Mouse (Mus musculus) thymus, adult 2 months (tissue): Measurements from ENCODE around the gene Selplg. TPM values are rescaled to one million over a fixed set of nuclear protein-coding genes. Genes with fewer than 3 reads are reported as not detected.

ENCODE experiments used
- DNase-seq: peaks from one replicate; pipeline ENCODE4 v3.0.0; 2021
- H3K27ac ChIP-seq: fragments of 200-500 bp; 2 replicates; pipeline ENCODE4 v1.5.1; 2012; ENCODE audit warnings: low read length, control low read depth; ENCODE audit not compliant: control insufficient read depth, insufficient read depth
- H3K27me3 ChIP-seq: fragments of 200-500 bp; 2 replicates; pipeline ENCODE4 v1.6.1; 2012; ENCODE audit warnings: mild to moderate bottlenecking, low read length, moderate library complexity, mixed read lengths; ENCODE audit not compliant: control insufficient read depth, insufficient read depth
- H3K36me3 ChIP-seq: fragments of 200-500 bp; 2 replicates; pipeline ENCODE4 v1.6.1; 2012; ENCODE audit warnings: mild to moderate bottlenecking, low read length, moderate library complexity; ENCODE audit not compliant: control insufficient read depth, insufficient read depth
- H3K4me1 ChIP-seq: fragments of 200-500 bp; replicated peaks from 2 replicates; pipeline ENCODE4 v1.6.1; 2012; ENCODE audit warnings: low read length; ENCODE audit not compliant: control insufficient read depth, insufficient read depth
- H3K4me3 ChIP-seq: fragments of 200-500 bp; 2 replicates; pipeline ENCODE4 v1.5.1; 2012; ENCODE audit warnings: mild to moderate bottlenecking, low read length, control low read depth, moderate library complexity; ENCODE audit not compliant: control insufficient read depth, insufficient read depth
- CTCF ChIP-seq: fragments of 200-500 bp; IDR thresholded peaks from 2 replicates; pipeline ENCODE4 v1.5.1; 2012; ENCODE audit warnings: mild to moderate bottlenecking, control low read depth, low read length, moderate library complexity, borderline replicate concordance; ENCODE audit not compliant: control insufficient read depth, poor library complexity, insufficient read depth; ENCODE audit errors: extremely low read depth
- POLR2A ChIP-seq: fragments of 200-500 bp; IDR thresholded peaks from 2 replicates; pipeline ENCODE4 v1.6.1; 2012; ENCODE audit warnings: mild to moderate bottlenecking, low read length, control low read depth, moderate library complexity; ENCODE audit not compliant: control insufficient read depth, poor library complexity, insufficient read depth; ENCODE audit errors: extremely low read depth
- WGBS: fragments of 180-500 bp; shearing (Covaris S2); methylation state at CpG from one replicate; pipeline ENCODE4 v1.1.7; 2018; 5-methylcytosine and 5-hydroxymethylcytosine counted together
- polyA plus RNA-seq: library from polyadenylated mRNA; depleted of rRNA; stranded (reverse); fragments of >200 nt; gene quantifications from 2 replicates; pipeline ENCODE4 v1.2.3, GENCODE M21; 2012

Gene Selplg
- polyA plus RNA-seq, 1 experiment = 783 TPM

- Histone ChIP-seq H3K4me1 (peaks cover 6% of the 10 kb centered on the region), H3K27ac (no peak overlapping the region), H3K27me3 (no peaks in the 10 kb centered on the region), H3K36me3 (no peaks in the 10 kb centered on the region), H3K4me3 (no peak overlapping the region)
- WGBS = 98% methylated on average over 12 of the region's 12 CpGs
- TF ChIP-seq CTCF = no peak
- no peak for TF ChIP-seq POLR2A
- DNase-seq = no peak
These were observed 31.6 kb upstream of the Selplg start for GRCm38 (mm10) chr5:113863994-113864393.

- H3K27me3 ChIP-seq = no peaks in the 10 kb centered on the region
- no peak overlapping the region for H3K4me3 ChIP-seq
- no peaks in the 10 kb centered on the region for H3K36me3 ChIP-seq
- TF ChIP-seq CTCF (no peak), POLR2A (no peak)
- DNase-seq = no peak
- peaks cover 9% of the 10 kb centered on the region for H3K4me1 ChIP-seq
- WGBS = 99% methylated on average over 4 of the region's 4 CpGs
- H3K27ac ChIP-seq = no peak overlapping the region
These were observed 30.0 kb upstream of the Selplg start for GRCm38 (mm10) chr5:113862418-113862817.

DNA sequence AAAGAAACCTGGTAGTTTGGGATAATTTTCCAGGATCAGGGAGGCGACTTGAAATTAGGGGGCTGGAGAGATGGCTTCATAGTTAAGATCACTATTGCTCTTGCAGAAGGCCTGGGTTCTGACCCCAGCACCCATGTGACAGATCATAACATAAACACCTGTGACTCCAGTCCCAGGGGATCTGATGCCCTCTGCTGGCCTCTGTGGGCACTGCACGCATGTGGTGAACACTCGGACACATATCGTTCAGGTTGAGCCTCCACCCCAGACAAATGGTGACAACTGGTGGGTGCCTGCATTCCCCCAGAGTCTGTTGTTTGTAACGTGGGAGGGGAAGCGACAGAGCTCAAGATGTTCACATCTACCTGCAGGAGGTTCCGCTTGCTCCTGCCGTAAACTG, 28.9 kb upstream of the Selplg start:
- DNase-seq = peak; percentile 46
- Histone ChIP-seq H3K4me3 (no peak overlapping the region), H3K27me3 (no peaks in the 10 kb centered on the region), H3K4me1 (peaks cover 9% of the 10 kb centered on the region), H3K27ac (no peak overlapping the region), H3K36me3 (no peaks in the 10 kb centered on the region)
- 98% methylated on average over 8 of the region's 8 CpGs for WGBS
- no peak for TF ChIP-seq POLR2A
- TF ChIP-seq CTCF = peak; percentile 49; the same call in 1 of the 2 replicates

- Histone ChIP-seq H3K4me3 (no peak overlapping the region), H3K27ac (peak overlapping the region; percentile 52), H3K36me3 (no peaks in the 10 kb centered on the region), H3K4me1 (peaks cover 9% of the 10 kb centered on the region), H3K27me3 (no peaks in the 10 kb centered on the region)
- peak; percentile 41 for DNase-seq
- TF ChIP-seq CTCF (no peak), POLR2A (peak; percentile 13; the same call in 1 of the 2 replicates)
- WGBS = 9% methylated on average over 5 of the region's 5 CpGs
These were observed 26.5 kb upstream of the Selplg start for GRCm38 (mm10) chr5:113858971-113859370.

GRCm38 (mm10) chr5:113858550-113858949, 26.1 kb upstream of the Selplg start:
- no peak overlapping the region for H3K27ac ChIP-seq
- DNase-seq = no peak
- H3K36me3 ChIP-seq = no peaks in the 10 kb centered on the region
- no peak for TF ChIP-seq CTCF
- TF ChIP-seq POLR2A = no peak
- H3K27me3 ChIP-seq = no peaks in the 10 kb centered on the region
- H3K4me1 ChIP-seq = peaks cover 9% of the 10 kb centered on the region
- WGBS = 78% methylated on average over 10 of the region's 10 CpGs
- no peak overlapping the region for H3K4me3 ChIP-seq

DNA sequence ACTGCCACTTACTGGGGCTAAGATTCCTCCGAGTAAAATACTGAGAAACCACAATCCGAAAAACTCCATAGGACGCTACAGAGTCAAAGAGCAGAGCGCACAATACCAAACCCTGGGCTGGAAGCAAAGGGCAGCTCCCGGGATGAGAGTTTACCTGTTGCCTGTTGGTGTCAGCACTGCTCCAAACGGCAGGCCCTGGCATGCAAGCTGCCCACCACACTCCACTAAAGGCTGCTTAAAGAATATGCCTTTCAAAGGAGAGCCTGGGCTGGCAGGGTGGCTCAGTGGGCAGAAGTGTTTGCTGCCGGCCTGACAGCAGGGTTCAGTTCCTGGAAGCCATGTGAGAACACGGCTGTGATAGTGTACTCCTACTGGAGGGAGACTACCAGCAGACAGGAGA, 25.2 kb upstream of the Selplg start:
- TF ChIP-seq POLR2A = no peak
- Histone ChIP-seq H3K4me3 (no peak overlapping the region), H3K27ac (no peak overlapping the region), H3K27me3 (no peaks in the 10 kb centered on the region), H3K36me3 (no peaks in the 10 kb centered on the region), H3K4me1 (peaks cover 9% of the 10 kb centered on the region)
- DNase-seq = no peak
- 92% methylated on average over 8 of the region's 8 CpGs for WGBS

DNA sequence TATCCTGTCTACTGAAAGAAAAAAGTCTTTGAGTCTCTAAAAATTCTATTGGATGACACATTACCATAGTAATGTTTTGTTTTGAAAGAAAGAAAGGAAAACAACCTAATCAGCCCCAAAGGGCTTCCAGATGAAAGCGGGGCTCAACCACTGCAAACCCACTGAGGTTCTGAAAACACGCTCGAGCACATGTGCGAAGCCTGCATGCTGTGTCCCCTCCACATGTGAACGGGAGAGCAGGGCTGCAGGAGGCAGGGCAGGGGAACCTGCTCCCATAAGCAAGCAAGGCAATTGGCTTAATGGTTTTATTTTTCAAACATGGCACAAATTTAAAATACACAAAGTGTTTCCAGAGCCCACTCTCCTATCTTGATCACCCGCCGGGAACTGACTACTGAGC, 24.2 kb upstream of the Selplg start:
- no peak for TF ChIP-seq CTCF
- no peak for TF ChIP-seq POLR2A
- Histone ChIP-seq H3K27ac (no peak overlapping the region), H3K4me3 (no peak overlapping the region), H3K36me3 (no peaks in the 10 kb centered on the region), H3K27me3 (no peaks in the 10 kb centered on the region), H3K4me1 (peaks cover 9% of the 10 kb centered on the region)
- 88% methylated on average over 7 of the region's 7 CpGs for WGBS
- no peak for DNase-seq
